Mouse (Mus musculus) heart, embryonic 14.5 days (tissue): ENCODE measurements around the gene G6pc3. TPM values are rescaled to one million over a fixed set of nuclear protein-coding genes. Genes with fewer than 3 reads are reported as not detected.

ENCODE experiments used
- ATAC-seq: fragments of 200-750 bp; cut with Nextera tagmentation; 2 replicates; pipeline ENCODE4 v1.8.0; 2017; ENCODE audit warnings: low read depth, moderate TSS enrichment; ENCODE audit not compliant: insufficient number of reproducible peaks, insufficient read depth, low FRiP score
- H3K27ac ChIP-seq, 2 experiments: fragments of 200-500 bp in 1 of 2; fragments of 300-500 bp in 1 of 2; sonication (generic) in 1 of 2; replicated peaks in 1 of 2; 2 replicates each; pipeline ENCODE4 v1.5.1; 2012 to 2014; ENCODE audit warnings: low read depth in 2 of 2, low read length in 2 of 2, control low read depth in 1 of 2, mild to moderate bottlenecking in 1 of 2, mixed read lengths in 1 of 2; ENCODE audit not compliant: control insufficient read depth in 1 of 2, insufficient read depth in 1 of 2
- H3K27me3 ChIP-seq: fragments of 300-500 bp; sonication (generic); 2 replicates; pipeline ENCODE4 v1.6.1; 2014; ENCODE audit warnings: mild to moderate bottlenecking, low read length, control low read depth; ENCODE audit not compliant: control insufficient read depth, insufficient read depth
- H3K36me3 ChIP-seq: fragments of 300-500 bp; sonication (generic); 2 replicates; pipeline ENCODE4 v1.6.1; 2014; ENCODE audit warnings: mild to moderate bottlenecking, control low read depth, low read length, mixed read lengths; ENCODE audit not compliant: control insufficient read depth, insufficient read depth
- H3K4me1 ChIP-seq, 2 experiments: fragments of 200-500 bp in 1 of 2; fragments of 300-500 bp in 1 of 2; sonication (generic) in 1 of 2; 2 replicates each; pipeline ENCODE4 v1.6.1; 2012 to 2014; ENCODE audit warnings: low read length in 2 of 2, control low read depth in 1 of 2, mixed read lengths in 1 of 2; ENCODE audit not compliant: control insufficient read depth in 2 of 2, insufficient read depth in 2 of 2
- H3K4me2 ChIP-seq: fragments of 300-500 bp; sonication (generic); 2 replicates; pipeline ENCODE4 v1.6.1; 2014; ENCODE audit warnings: mild to moderate bottlenecking, low read length
- H3K4me3 ChIP-seq, 2 experiments: fragments of 200-500 bp in 1 of 2; fragments of 300-500 bp in 1 of 2; sonication (generic) in 1 of 2; 2 replicates each; pipeline ENCODE4 v1.5.1; 2012 to 2014; ENCODE audit warnings: low read length in 2 of 2, mild to moderate bottlenecking in 2 of 2, control low read depth in 1 of 2, low read depth in 1 of 2, moderate library complexity in 1 of 2; ENCODE audit not compliant: control insufficient read depth in 1 of 2, insufficient read depth in 1 of 2
- H3K9ac ChIP-seq: fragments of 300-500 bp; sonication (generic); 2 replicates; pipeline ENCODE4 v1.6.1; 2014; ENCODE audit warnings: mild to moderate bottlenecking, low read length
- H3K9me3 ChIP-seq: fragments of 300-500 bp; sonication (generic); 2 replicates; pipeline ENCODE4 v1.6.1; 2016; ENCODE audit warnings: low read length, control low read depth; ENCODE audit not compliant: control insufficient read depth
- WGBS: fragments of 180-500 bp; shearing (Covaris S2); extraction: QIAGEN DNeasy Blood & Tissue Kit; methylation state at CpG from one replicate; pipeline ENCODE4 v1.1.7; 2014; 5-methylcytosine and 5-hydroxymethylcytosine counted together
- polyA plus RNA-seq: library from polyadenylated mRNA; unstranded; fragments of >200 nt; fragmentation: Nextera tagmentation; extraction: Ambion mirVana; gene quantifications from 2 replicates; pipeline ENCODE4 v1.2.1, GENCODE M21; 2014

Gene G6pc3
- 24.8 and 27.8 TPM in 2 replicates for polyA plus RNA-seq

GRCm38 (mm10) chr11:102189461-102190436 lies at the start of gene G6pc3:
Gene G6pc3, plus strand, starts transcription at chr11:102189620.
- H3K4me1 ChIP-seq = peaks cover 2 to 12% of the 10 kb centered on the region in 2 experiments; a peak in 3 of 4 replicates
- peak within 1 kb of the TSS; percentile 77 for H3K9ac ChIP-seq
- peak within 1 kb of the TSS; percentile 62 to 81 for H3K4me3 ChIP-seq
- ATAC-seq = peak; percentile 81
- peak within 1 kb of the TSS; percentile 77 for H3K4me2 ChIP-seq
- H3K36me3 ChIP-seq = peaks cover 29% of the 10 kb centered on the region
- H3K27ac ChIP-seq = peak within 1 kb of the TSS; percentile 34 to 60
- no peaks in the 10 kb centered on the region for H3K9me3 ChIP-seq
- H3K27me3 ChIP-seq = no peaks in the 10 kb centered on the region
- 2% methylated on average over 50 of the region's 50 CpGs for WGBS

- Histone ChIP-seq H3K4me2 (no peak overlapping the region), H3K27ac (no peak overlapping the region), H3K9ac (no peak overlapping the region), H3K4me3 (no peak overlapping the region), H3K36me3 (no peaks in the 10 kb centered on the region), H3K27me3 (peaks cover 22% of the 10 kb centered on the region), H3K9me3 (no peaks in the 10 kb centered on the region), H3K4me1 (peaks cover 2 to 6% of the 10 kb centered on the region in 2 experiments; a peak in 3 of 4 replicates)
- no peak for ATAC-seq
- under 1% methylated on average over 5 of the region's 5 CpGs for WGBS
These were observed 48.9 kb upstream of the G6pc3 start for GRCm38 (mm10) chr11:102140508-102140907.

- Histone ChIP-seq H3K36me3 (no peaks in the 10 kb centered on the region), H3K9me3 (no peaks in the 10 kb centered on the region), H3K4me2 (no peak overlapping the region), H3K4me1 (peaks cover 5 to 25% of the 10 kb centered on the region in 2 experiments; a peak in 3 of 4 replicates), H3K4me3 (no peak overlapping the region), H3K27me3 (peaks cover 40% of the 10 kb centered on the region), H3K9ac (no peak overlapping the region), H3K27ac (no peak overlapping the region)
- no peak for ATAC-seq
- WGBS = 68% methylated on average over 7 of the region's 7 CpGs
These were observed 47.1 kb upstream of the G6pc3 start for GRCm38 (mm10) chr11:102142355-102142754.

GRCm38 (mm10) chr11:102144957-102145470 lies 44.4 kb upstream of the G6pc3 start:
- no peaks in the 10 kb centered on the region for H3K36me3 ChIP-seq

GRCm38 (mm10) chr11:102145471-102146001 lies 43.9 kb upstream of the G6pc3 start, which contains the start of gene Nags:
Gene Nags, plus strand, starts transcription at chr11:102145513.
- 1% methylated on average over 50 of the region's 50 CpGs for WGBS
- ATAC-seq = no peak
- Histone ChIP-seq H3K36me3 (no peaks in the 10 kb centered on the region), H3K4me2 (peak within 1 kb of the TSS; percentile 71), H3K27ac (no peak within 1 kb of the TSS), H3K4me1 (peaks cover 8 to 24% of the 10 kb centered on the region in 2 experiments; a peak in 3 of 4 replicates), H3K9me3 (no peaks in the 10 kb centered on the region), H3K4me3 (peak within 1 kb of the TSS; percentile 38 to 41), H3K27me3 (peaks cover 54% of the 10 kb centered on the region), H3K9ac (peak within 1 kb of the TSS; percentile 58)

More at GRCm38 (mm10) chr11:102144957-102145470, 44.4 kb upstream of the G6pc3 start:
- Histone ChIP-seq H3K27ac (no peak overlapping the region), H3K4me3 (peak overlapping the region; percentile 38 to 41), H3K9ac (peak overlapping the region; percentile 58), H3K9me3 (no peaks in the 10 kb centered on the region), H3K4me1 (peaks cover 8 to 24% of the 10 kb centered on the region in 2 experiments; a peak in 3 of 4 replicates), H3K27me3 (peaks cover 54% of the 10 kb centered on the region), H3K4me2 (peak overlapping the region; percentile 71)
- WGBS = 24% methylated on average over 13 of the region's 13 CpGs
- no peak for ATAC-seq

- Histone ChIP-seq H3K9ac (peak overlapping the region; percentile 58), H3K4me2 (peak overlapping the region; percentile 71), H3K36me3 (no peaks in the 10 kb centered on the region), H3K9me3 (no peaks in the 10 kb centered on the region), H3K27me3 (peaks cover 54% of the 10 kb centered on the region), H3K4me3 (peak overlapping the region; percentile 38 to 41), H3K4me1 (peaks cover 8 to 24% of the 10 kb centered on the region in 2 experiments; a peak in 3 of 4 replicates), H3K27ac (no peak overlapping the region)
- WGBS = 4% methylated on average over 16 of the region's 16 CpGs
- ATAC-seq = no peak
These were observed 43.4 kb upstream of the G6pc3 start for GRCm38 (mm10) chr11:102146005-102146404.

GRCm38 (mm10) chr11:102146531-102146930 lies 42.9 kb upstream of the G6pc3 start:
- H3K36me3 ChIP-seq = no peaks in the 10 kb centered on the region
- WGBS = 10% methylated on average over 17 of the region's 17 CpGs

More at GRCm38 (mm10) chr11:102146531-102146930, 42.9 kb upstream of the G6pc3 start:
- Histone ChIP-seq H3K27me3 (peaks cover 54% of the 10 kb centered on the region), H3K27ac (no peak overlapping the region), H3K4me3 (peak overlapping the region in 1 of 2 experiments; percentile 41; a peak in 1 of 4 replicates), H3K9ac (no peak overlapping the region), H3K4me2 (peak overlapping the region; percentile 71), H3K4me1 (peaks cover 8 to 24% of the 10 kb centered on the region in 2 experiments; a peak in 3 of 4 replicates), H3K9me3 (no peaks in the 10 kb centered on the region)
- ATAC-seq = no peak
